Mouse (Mus musculus) liver, embryonic 14.5 days (tissue): ENCODE measurements at regions not wholly inside any gene's neighbourhood (a gene's known extent, or its start where the extent isn't known, plus 50 kb on each side); places are given as distances from the start of the nearest gene placed in this dataset.

Experiments
- CTCF ChIP-seq: IDR thresholded peaks from 2 replicates; pipeline ENCODE4 v1.5.1; 2016; ENCODE audit warnings: antibody characterized with exemption, low read depth, control low read depth
- EP300 ChIP-seq: IDR thresholded peaks from 2 replicates; pipeline ENCODE4 v1.6.1; 2016; ENCODE audit warnings: antibody characterized with exemption, low read depth

GRCm38 (mm10) chr14:53876581-53876980 lies 377.3 kb downstream of the Dad1 start:
- no peak for TF ChIP-seq CTCF
- no peak for TF ChIP-seq EP300
